Mouse (Mus musculus): ENCODE results near the gene Ero1l.

Ero1l gene

GRCm38 (mm10) chr14:45303939-45304338 lies 14.6 kb downstream of the Ero1l start:
- DNase-seq, result no peak

GRCm38 (mm10) chr14:45291608-45292007 lies 27.0 kb downstream of the Ero1l start:
- DNase-seq, result no peak

DNA sequence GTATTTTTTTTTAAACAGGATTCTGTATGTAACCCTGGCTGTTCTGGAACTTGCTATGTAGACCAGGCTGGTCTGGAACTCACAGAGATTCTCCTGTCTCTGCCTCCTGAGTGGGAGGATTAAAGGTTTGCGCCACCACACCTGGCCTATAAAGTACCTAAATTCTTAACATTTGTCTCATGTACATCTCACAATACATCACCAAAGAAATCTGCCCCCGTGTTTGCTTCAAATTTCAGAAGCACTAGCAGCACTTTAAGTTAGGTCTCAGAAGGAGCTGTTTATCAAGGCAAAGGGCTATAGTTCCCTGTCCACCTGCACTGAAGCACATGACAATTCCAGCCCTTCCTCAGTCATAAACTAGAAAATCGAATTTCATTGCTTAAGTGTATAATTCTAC lies 36.5 kb downstream of the Ero1l start:
- DNase-seq, result no peak

GRCm38 (mm10) chr14:45275816-45276215 lies 42.8 kb downstream of the Ero1l start:
- DNase-seq, result no peak

GRCm38 (mm10) chr14:45263831-45264592 lies 54.6 kb downstream of the Ero1l start:
- DNase-seq, result no peak

DNA sequence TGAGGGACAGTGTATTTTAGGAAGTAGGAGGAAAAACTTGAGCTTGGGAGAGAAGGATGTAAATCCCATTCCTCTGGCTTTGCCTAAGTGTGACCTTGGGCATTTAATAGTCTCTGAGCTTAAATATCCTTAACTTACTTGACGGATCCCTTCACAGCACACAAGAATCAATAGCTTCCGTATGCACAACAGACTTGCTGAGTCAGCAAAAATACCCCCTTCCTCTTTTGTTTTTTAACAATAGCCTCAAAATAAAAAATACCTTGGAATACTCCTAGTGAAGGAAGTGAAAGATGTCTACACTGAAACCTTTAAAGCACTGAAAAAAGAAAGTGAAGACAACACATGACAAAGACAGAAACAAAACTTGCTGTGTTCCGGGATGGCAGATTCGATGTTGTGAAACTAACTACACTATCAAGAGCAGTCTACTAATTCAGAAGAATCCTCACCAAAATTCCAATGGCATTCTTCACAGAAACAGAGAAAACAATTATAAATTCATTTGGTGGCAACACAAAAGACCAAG lies 67.0 kb downstream of the Ero1l start:
- no peak for DNase-seq

- no peak for DNase-seq
Observed at GRCm38 (mm10) chr14:45241613-45242012, 77.0 kb downstream of the Ero1l start.

- DNase-seq, result no peak
Observed at GRCm38 (mm10) chr14:45239042-45239441, 79.5 kb downstream of the Ero1l start.
